Mouse (Mus musculus) embryonic facial prominence, embryonic 12.5 days (tissue): Measurements from ENCODE around the gene Dnah6. TPM values are rescaled to one million over a fixed set of nuclear protein-coding genes. Genes with fewer than 3 reads are reported as not detected.

ENCODE experiments used
- ATAC-seq: fragments of 200-750 bp; cut with Nextera tagmentation; 2 replicates; pipeline ENCODE4 v1.8.0; 2017; ENCODE audit not compliant: insufficient number of reproducible peaks, insufficient read depth, low FRiP score, low TSS enrichment
- H3K27ac ChIP-seq: fragments of 300-500 bp; sonication (generic); 2 replicates; pipeline ENCODE4 v1.5.1; 2016; ENCODE audit warnings: mild to moderate bottlenecking
- H3K27me3 ChIP-seq: fragments of 300-500 bp; sonication (generic); 2 replicates; pipeline ENCODE4 v1.6.1; 2016; ENCODE audit warnings: mild to moderate bottlenecking, moderate library complexity
- H3K36me3 ChIP-seq: fragments of 300-500 bp; sonication (generic); 2 replicates; pipeline ENCODE4 v1.6.1; 2016; ENCODE audit warnings: mild to moderate bottlenecking
- H3K4me1 ChIP-seq: fragments of 300-500 bp; sonication (generic); 2 replicates; pipeline ENCODE4 v1.6.1; 2016
- H3K4me2 ChIP-seq: fragments of 300-500 bp; sonication (generic); replicated peaks from 2 replicates; pipeline ENCODE4 v1.6.1; 2016; ENCODE audit warnings: mild to moderate bottlenecking, moderate library complexity
- H3K4me3 ChIP-seq: fragments of 300-500 bp; sonication (generic); 2 replicates; pipeline ENCODE4 v1.5.1; 2016; ENCODE audit warnings: mild to moderate bottlenecking
- H3K9ac ChIP-seq: fragments of 300-500 bp; sonication (generic); 2 replicates; pipeline ENCODE4 v1.6.1; 2016; ENCODE audit warnings: mild to moderate bottlenecking, moderate library complexity
- H3K9me3 ChIP-seq: fragments of 300-500 bp; sonication (generic); 2 replicates; pipeline ENCODE4 v1.6.1; 2016; ENCODE audit warnings: mild to moderate bottlenecking, moderate library complexity
- WGBS: fragments of 180-500 bp; shearing (Covaris S2); methylation state at CpG from one replicate; pipeline ENCODE4 v1.1.7; 2016; 5-methylcytosine and 5-hydroxymethylcytosine counted together
- polyA plus RNA-seq: library from polyadenylated mRNA; unstranded; fragments of >200 nt; fragmentation: Nextera tagmentation; extraction: Ambion mirVana; gene quantifications from 2 replicates; pipeline ENCODE4 v1.2.1, GENCODE M21; 2016

Gene Dnah6
- polyA plus RNA-seq, 1 experiment from 2014 or later, result 0.06 TPM

- no peaks in the 10 kb centered on the region for H3K9me3 ChIP-seq
- no peak overlapping the region for H3K4me2 ChIP-seq
- 68% methylated on average over 5 of the region's 5 CpGs for WGBS
- no peak overlapping the region for H3K4me3 ChIP-seq
- H3K27me3 ChIP-seq, result no peaks in the 10 kb centered on the region
- no peaks in the 10 kb centered on the region for H3K36me3 ChIP-seq
- 0 out of 2 replicates have a peak, but pooled peaks cover 3% of the 10 kb centered on the region for H3K4me1 ChIP-seq
- H3K9ac ChIP-seq, result no peak overlapping the region
- H3K27ac ChIP-seq, result no peak overlapping the region
- ATAC-seq, result no peak
Measured at GRCm38 (mm10) chr6:73184276-73184675, 37.2 kb downstream of the Dnah6 start.

- Histone ChIP-seq H3K36me3 (no peaks in the 10 kb centered on the region), H3K9me3 (no peaks in the 10 kb centered on the region), H3K4me1 (0 out of 2 replicates have a peak, but pooled peaks cover 3% of the 10 kb centered on the region), H3K4me3 (no peak overlapping the region), H3K27me3 (no peaks in the 10 kb centered on the region), H3K4me2 (no peak overlapping the region), H3K27ac (no peak overlapping the region), H3K9ac (no peak overlapping the region)
- WGBS, result 41% methylated on average over 3 of the region's 3 CpGs
- ATAC-seq, result no peak
Measured at GRCm38 (mm10) chr6:73182987-73183386, 38.5 kb downstream of the Dnah6 start.

GRCm38 (mm10) chr6:73182410-73182809 lies 39.0 kb downstream of the Dnah6 start:
- no peak overlapping the region for H3K27ac ChIP-seq
- no peaks in the 10 kb centered on the region for H3K9me3 ChIP-seq
- H3K4me2 ChIP-seq, result no peak overlapping the region
- no peak overlapping the region for H3K9ac ChIP-seq
- H3K4me1 ChIP-seq, result 0 out of 2 replicates have a peak, but pooled peaks cover 3% of the 10 kb centered on the region
- no peak for ATAC-seq
- H3K27me3 ChIP-seq, result no peaks in the 10 kb centered on the region
- H3K36me3 ChIP-seq, result no peaks in the 10 kb centered on the region
- 29% methylated on average over 3 of the region's 3 CpGs for WGBS
- no peak overlapping the region for H3K4me3 ChIP-seq

DNA sequence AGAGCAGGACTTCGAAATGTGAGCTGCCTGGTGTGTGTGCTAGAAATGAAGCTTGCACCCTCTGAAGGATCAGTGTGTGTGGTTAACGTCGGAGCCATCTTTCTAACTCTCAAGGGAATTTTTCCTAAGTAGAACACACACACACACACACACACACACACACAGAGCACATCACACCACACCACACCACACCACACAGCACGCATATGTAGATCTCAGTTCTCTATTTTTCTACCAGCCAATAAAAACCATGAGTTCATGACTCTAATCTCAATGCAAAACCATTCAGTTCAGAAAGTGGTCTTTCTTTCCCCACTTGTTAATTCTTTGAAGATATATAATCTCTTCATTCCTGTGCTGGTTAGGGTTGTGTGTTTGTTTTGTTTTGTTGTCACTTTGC lies 39.4 kb downstream of the Dnah6 start:
- H3K9me3 ChIP-seq, result no peaks in the 10 kb centered on the region
- ATAC-seq, result no peak

GRCm38 (mm10) chr6:73175156-73175555 lies 46.3 kb downstream of the Dnah6 start:
- H3K36me3 ChIP-seq, result no peaks in the 10 kb centered on the region
- H3K9ac ChIP-seq, result no peak overlapping the region
- ATAC-seq, result no peak
- no peak overlapping the region for H3K27ac ChIP-seq
- no peak overlapping the region for H3K4me3 ChIP-seq
- no peak overlapping the region for H3K4me2 ChIP-seq
- 83% methylated on average over 3 of the region's 3 CpGs for WGBS
- no peaks in the 10 kb centered on the region for H3K27me3 ChIP-seq
- H3K9me3 ChIP-seq, result no peaks in the 10 kb centered on the region
- no peaks in the 10 kb centered on the region for H3K4me1 ChIP-seq

More for the DNA sequence above, 39.4 kb downstream of the Dnah6 start:
- Histone ChIP-seq H3K9ac (no peak overlapping the region), H3K4me1 (0 out of 2 replicates have a peak, but pooled peaks cover 3% of the 10 kb centered on the region), H3K4me3 (no peak overlapping the region), H3K4me2 (no peak overlapping the region), H3K27me3 (no peaks in the 10 kb centered on the region), H3K27ac (no peak overlapping the region), H3K36me3 (no peaks in the 10 kb centered on the region)
- 70% methylated on average over 3 of the region's 4 CpGs for WGBS

DNA sequence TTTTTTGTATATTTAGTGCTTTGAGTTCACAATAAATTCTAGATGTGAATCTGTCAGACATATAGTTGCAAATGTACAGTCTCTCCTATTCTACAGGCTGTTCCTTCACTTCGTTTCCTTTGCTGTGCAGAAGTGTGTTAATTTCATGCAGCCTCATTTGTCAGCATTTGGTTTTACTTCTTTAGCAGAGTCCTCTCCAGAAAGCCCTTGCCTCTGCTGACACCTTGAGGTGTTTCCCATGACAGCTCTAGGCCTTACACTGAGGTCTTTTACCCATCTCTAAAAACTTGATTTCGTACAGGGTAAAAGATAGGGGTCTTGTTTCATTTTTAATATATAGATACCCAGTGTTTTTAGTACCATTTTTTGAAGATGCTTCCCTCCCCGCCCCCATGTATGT lies 54.2 kb downstream of the Dnah6 start:
- Histone ChIP-seq H3K4me3 (no peak overlapping the region), H3K4me1 (no peaks in the 10 kb centered on the region), H3K9me3 (no peaks in the 10 kb centered on the region), H3K27me3 (no peaks in the 10 kb centered on the region), H3K9ac (no peak overlapping the region), H3K27ac (no peak overlapping the region), H3K36me3 (no peaks in the 10 kb centered on the region), H3K4me2 (no peak overlapping the region)
- 79% methylated on average over 3 of the region's 3 CpGs for WGBS
- ATAC-seq, result no peak

DNA sequence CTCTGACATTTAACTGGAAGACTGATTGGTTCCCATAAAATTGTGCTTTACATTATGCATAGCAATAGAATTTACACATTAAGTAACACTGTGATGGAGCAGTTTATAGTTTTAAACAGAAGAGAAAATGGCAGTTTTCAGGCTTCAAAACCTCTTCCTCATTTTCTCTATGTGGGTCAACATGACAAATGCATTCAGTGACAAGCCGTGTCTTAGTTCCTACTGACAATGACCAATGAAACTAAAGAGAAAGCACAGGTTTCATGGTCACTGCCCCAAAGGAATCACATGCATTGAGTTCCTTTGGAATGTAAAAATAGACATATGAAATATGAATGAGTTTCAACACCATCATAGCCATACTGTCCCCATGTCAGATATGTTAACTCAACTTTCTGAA lies 58.5 kb downstream of the Dnah6 start:
- 94% methylated on average over 1 of the region's 1 CpGs for WGBS
- no peak for ATAC-seq
- H3K9ac ChIP-seq, result no peak overlapping the region
- H3K27me3 ChIP-seq, result no peaks in the 10 kb centered on the region
- H3K4me1 ChIP-seq, result no peaks in the 10 kb centered on the region
- H3K27ac ChIP-seq, result no peak overlapping the region
- no peak overlapping the region for H3K4me3 ChIP-seq
- no peaks in the 10 kb centered on the region for H3K9me3 ChIP-seq
- no peak overlapping the region for H3K4me2 ChIP-seq
- no peaks in the 10 kb centered on the region for H3K36me3 ChIP-seq

DNA sequence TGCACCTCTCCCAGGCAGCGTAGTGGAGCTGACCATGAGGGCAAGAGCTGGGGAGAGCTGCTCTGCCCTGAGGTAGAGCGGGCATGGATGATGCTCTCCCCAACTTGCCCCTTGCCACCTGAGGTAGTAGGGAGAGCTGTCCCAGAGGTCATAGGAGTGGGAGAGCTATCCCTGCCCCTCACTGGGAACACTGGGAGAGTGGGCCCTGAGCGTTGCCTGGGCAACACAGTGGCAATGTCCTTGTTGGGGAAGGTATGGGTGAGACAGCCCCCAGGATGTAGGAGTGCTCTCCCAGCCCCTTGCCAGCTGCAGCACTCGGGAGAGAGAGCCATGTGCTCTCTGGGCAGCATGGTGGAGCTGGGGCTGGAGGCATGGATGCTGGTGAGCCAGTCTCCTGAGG lies 60.1 kb downstream of the Dnah6 start:
- Histone ChIP-seq H3K4me2 (no peak overlapping the region), H3K27me3 (no peaks in the 10 kb centered on the region), H3K27ac (no peak overlapping the region), H3K4me1 (no peaks in the 10 kb centered on the region), H3K4me3 (no peak overlapping the region), H3K36me3 (no peaks in the 10 kb centered on the region), H3K9me3 (no peaks in the 10 kb centered on the region), H3K9ac (no peak overlapping the region)
- ATAC-seq, result 0 out of 2 replicates have a peak, but pooled peaks have one; percentile 47
- WGBS, result 88% methylated on average over 4 of the region's 4 CpGs

- no peaks in the 10 kb centered on the region for H3K36me3 ChIP-seq
- H3K9ac ChIP-seq, result no peak overlapping the region
- H3K4me3 ChIP-seq, result no peak overlapping the region
- H3K4me2 ChIP-seq, result no peak overlapping the region
- H3K4me1 ChIP-seq, result no peaks in the 10 kb centered on the region
- H3K27me3 ChIP-seq, result no peaks in the 10 kb centered on the region
- WGBS, result 75% methylated on average over 2 of the region's 2 CpGs
- no peak overlapping the region for H3K27ac ChIP-seq
- ATAC-seq, result no peak
- H3K9me3 ChIP-seq, result no peaks in the 10 kb centered on the region
Measured at GRCm38 (mm10) chr6:73155455-73155854, 66.0 kb downstream of the Dnah6 start.

GRCm38 (mm10) chr6:73153675-73154074 lies 67.8 kb downstream of the Dnah6 start:
- ATAC-seq, result peak; percentile 67; the same call in 1 of the 2 replicates
- Histone ChIP-seq H3K4me2 (no peak overlapping the region), H3K4me3 (no peak overlapping the region), H3K36me3 (no peaks in the 10 kb centered on the region), H3K27me3 (no peaks in the 10 kb centered on the region), H3K4me1 (no peaks in the 10 kb centered on the region), H3K9me3 (no peaks in the 10 kb centered on the region), H3K27ac (no peak overlapping the region), H3K9ac (no peak overlapping the region)
- 0% methylated on average over 1 of the region's 1 CpGs for WGBS

DNA sequence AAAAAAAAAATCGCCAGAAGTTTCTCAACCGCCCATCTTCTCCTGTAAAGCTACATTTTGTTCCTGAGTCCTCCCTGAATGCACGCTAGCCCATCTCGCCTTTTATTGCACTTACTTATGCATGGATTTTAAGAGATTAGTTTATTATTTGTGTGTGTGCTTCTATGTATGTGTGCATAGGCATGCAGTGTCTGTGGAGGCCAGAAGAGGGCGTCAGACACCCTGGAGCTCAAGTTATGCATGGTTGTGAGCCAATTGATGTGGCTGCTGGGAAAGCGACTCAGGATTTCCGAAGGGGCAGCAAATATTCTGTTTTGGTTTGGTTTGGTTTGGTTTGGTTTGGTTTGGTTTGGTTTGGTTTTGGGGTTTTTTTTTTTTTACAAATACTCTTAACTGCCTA lies 78.0 kb downstream of the Dnah6 start:
- H3K27ac ChIP-seq, result no peak overlapping the region
- H3K4me2 ChIP-seq, result no peak overlapping the region
- H3K36me3 ChIP-seq, result no peaks in the 10 kb centered on the region
- no peaks in the 10 kb centered on the region for H3K9me3 ChIP-seq
- H3K4me1 ChIP-seq, result no peaks in the 10 kb centered on the region
- no peaks in the 10 kb centered on the region for H3K27me3 ChIP-seq
- no peak overlapping the region for H3K9ac ChIP-seq
- ATAC-seq, result no peak
- no peak overlapping the region for H3K4me3 ChIP-seq
- WGBS, result 90% methylated on average over 7 of the region's 7 CpGs

DNA sequence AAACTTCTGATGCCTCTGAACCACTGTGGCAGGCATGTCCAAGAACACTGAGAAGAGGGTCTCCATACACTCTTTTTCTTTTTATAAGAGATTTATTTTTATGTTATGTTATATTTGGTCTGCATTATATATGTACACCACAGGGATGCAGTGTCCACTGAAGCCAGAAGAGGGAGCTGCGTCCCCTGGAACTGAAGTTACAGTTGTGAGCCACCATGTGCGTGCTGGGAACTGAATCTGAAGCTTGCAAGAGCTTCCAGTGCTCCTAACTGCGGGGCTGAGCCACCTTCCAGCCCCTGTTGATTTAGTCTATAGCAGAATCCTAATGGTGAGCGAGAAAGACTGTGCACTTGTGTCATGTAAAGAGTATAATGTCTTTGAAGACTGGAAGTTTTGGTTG lies 78.7 kb downstream of the Dnah6 start:
- Histone ChIP-seq H3K27me3 (no peaks in the 10 kb centered on the region), H3K36me3 (no peaks in the 10 kb centered on the region), H3K4me1 (no peaks in the 10 kb centered on the region), H3K4me2 (no peak overlapping the region), H3K4me3 (no peak overlapping the region), H3K9ac (no peak overlapping the region), H3K9me3 (no peaks in the 10 kb centered on the region), H3K27ac (no peak overlapping the region)
- ATAC-seq, result no peak
- WGBS, result 87% methylated on average over 4 of the region's 4 CpGs

GRCm38 (mm10) chr6:73140836-73141235 lies 80.6 kb downstream of the Dnah6 start:
- Histone ChIP-seq H3K9me3 (no peaks in the 10 kb centered on the region), H3K27ac (no peak overlapping the region), H3K9ac (no peak overlapping the region), H3K4me3 (no peak overlapping the region), H3K4me2 (no peak overlapping the region), H3K4me1 (no peaks in the 10 kb centered on the region), H3K36me3 (no peaks in the 10 kb centered on the region), H3K27me3 (no peaks in the 10 kb centered on the region)
- no peak for ATAC-seq
- WGBS, result 73% methylated on average over 3 of the region's 3 CpGs
